Mouse (Mus musculus) MEL (cell line): Measurements from ENCODE around the gene Metrn. TPM values are rescaled to one million over a fixed set of nuclear protein-coding genes. Genes with fewer than 3 reads are reported as not detected.
A peak's percentile ranks its signal among the peaks of the same experiment; 100 is the strongest.

Experiments used
- DNase-seq: peaks from one replicate; pipeline ENCODE4 v3.0.0; 2011; ENCODE audit warnings: low read depth, low spot score
- H3K27ac ChIP-seq: 2 replicates; pipeline ENCODE4 v1.5.1; 2012; ENCODE audit warnings: low read depth, mild to moderate bottlenecking, control low read depth, low read length, moderate library complexity; ENCODE audit not compliant: control insufficient read depth
- H3K27me3 ChIP-seq, 2 experiments: fragments of 150-350 bp in 1 of 2; sonication (generic) in 1 of 2; 2 replicates each; pipeline ENCODE4 v1.6.1; 2012; ENCODE audit warnings: low read length in 2 of 2, mild to moderate bottlenecking in 2 of 2, improper control_type of control experiment in 1 of 2, moderate library complexity in 1 of 2; ENCODE audit not compliant: insufficient read depth in 2 of 2, control insufficient read depth in 1 of 2
- H3K36me3 ChIP-seq, 2 experiments: 2 replicates each; pipeline ENCODE4 v1.6.1; 2012 to 2014; ENCODE audit warnings: low read length in 2 of 2, improper control_type of control experiment in 1 of 2, inconsistent platforms in 1 of 2, mild to moderate bottlenecking in 1 of 2; ENCODE audit not compliant: insufficient read depth in 2 of 2, control insufficient read depth in 1 of 2
- H3K4me1 ChIP-seq, 2 experiments: fragments of 150-350 bp in 1 of 2; sonication (generic) in 1 of 2; 2 replicates each; pipeline ENCODE4 v1.6.1; 2012; ENCODE audit warnings: low read length in 2 of 2, improper control_type of control experiment in 1 of 2, mild to moderate bottlenecking in 1 of 2; ENCODE audit not compliant: insufficient read depth in 2 of 2, control insufficient read depth in 1 of 2
- H3K4me3 ChIP-seq, 2 experiments: fragments of 150-350 bp in 1 of 2; sonication (generic) in 1 of 2; 2 replicates each; pipeline ENCODE4 v1.5.1; 2012; ENCODE audit warnings: low read depth in 2 of 2, low read length in 2 of 2, mild to moderate bottlenecking in 2 of 2, moderate library complexity in 2 of 2, control low read depth in 1 of 2, improper control_type of control experiment in 1 of 2; ENCODE audit not compliant: control insufficient read depth in 1 of 2, insufficient read depth in 1 of 2
- H3K79me2 ChIP-seq: 2 replicates; pipeline ENCODE4 v1.6.1; 2012; ENCODE audit warnings: mild to moderate bottlenecking, low read length, moderate library complexity; ENCODE audit not compliant: control insufficient read depth, poor library complexity, insufficient read depth
- H3K9ac ChIP-seq: 2 replicates; pipeline ENCODE4 v1.6.1; 2012; ENCODE audit warnings: low read depth, mild to moderate bottlenecking, control low read depth, low read length, moderate library complexity; ENCODE audit not compliant: control insufficient read depth, poor library complexity, severe bottlenecking
- H3K9me3 ChIP-seq: fragments of 150-350 bp; sonication (generic); replicated peaks from 2 replicates; pipeline ENCODE4 v1.6.1; 2012; ENCODE audit warnings: mild to moderate bottlenecking, low read length, improper control_type of control experiment, moderate library complexity; ENCODE audit not compliant: insufficient read depth
- BHLHE40 ChIP-seq: IDR thresholded peaks from 2 replicates; pipeline ENCODE4 v1.6.1; 2012; ENCODE audit warnings: low read depth, mild to moderate bottlenecking, inconsistent platforms, low read length, improper control_type of control experiment, borderline replicate concordance
- CHD1 ChIP-seq: IDR thresholded peaks from 2 replicates; pipeline ENCODE4 v1.6.1; 2012; ENCODE audit warnings: low read depth, mild to moderate bottlenecking, inconsistent platforms, low read length, improper control_type of control experiment
- CHD2 ChIP-seq: IDR thresholded peaks from 2 replicates; pipeline ENCODE4 v1.6.1; 2011; ENCODE audit warnings: low read length, improper control_type of control experiment
- CTCF ChIP-seq, 3 experiments: IDR thresholded peaks in 2 of 3; conservative IDR thresholded peaks in 1 of 3; 2 replicates each; pipeline ENCODE4 v1.5.1; 2011 to 2012; ENCODE audit warnings: low read length in 3 of 3, low read depth in 2 of 3, mild to moderate bottlenecking in 2 of 3, improper control_type of control experiment in 1 of 3, inconsistent platforms in 1 of 3, mixed read lengths in 1 of 3, moderate library complexity in 1 of 3; ENCODE audit not compliant: control insufficient read depth in 1 of 3, insufficient read depth in 1 of 3, poor library complexity in 1 of 3, severe bottlenecking in 1 of 3
- E2F4 ChIP-seq: IDR thresholded peaks from 2 replicates; pipeline ENCODE4 v1.6.1; 2011; ENCODE audit warnings: low read depth, low read length, improper control_type of control experiment, borderline replicate concordance
- ETS1 ChIP-seq: IDR thresholded peaks from 2 replicates; pipeline ENCODE4 v1.6.1; 2012; ENCODE audit warnings: low read depth, mild to moderate bottlenecking, inconsistent platforms, low read length, improper control_type of control experiment, moderate library complexity
- GABPA ChIP-seq: IDR thresholded peaks from 2 replicates; pipeline ENCODE4 v1.6.1; 2012; ENCODE audit warnings: low read depth, mild to moderate bottlenecking, inconsistent platforms, low read length, improper control_type of control experiment, moderate library complexity
- GATA1 ChIP-seq: IDR thresholded peaks from 2 replicates; pipeline ENCODE4 v1.6.1; 2011; ENCODE audit warnings: low read depth, low read length, improper control_type of control experiment
- KAT2A ChIP-seq: conservative IDR thresholded peaks from 2 replicates; pipeline ENCODE4 v1.6.1; 2012; ENCODE audit warnings: low read depth, low read length, improper control_type of control experiment, inconsistent platforms
- MAFK ChIP-seq: IDR thresholded peaks from 2 replicates; pipeline ENCODE4 v1.6.1; 2011; ENCODE audit warnings: low read depth, mild to moderate bottlenecking, low read length, improper control_type of control experiment, borderline replicate concordance
- MAZ ChIP-seq: IDR thresholded peaks from 2 replicates; pipeline ENCODE4 v1.6.1; 2012; ENCODE audit warnings: low read depth, mild to moderate bottlenecking, inconsistent platforms, low read length, improper control_type of control experiment
- MEF2A ChIP-seq: IDR thresholded peaks from 2 replicates; pipeline ENCODE4 v1.6.1; 2014; ENCODE audit warnings: low read depth, mild to moderate bottlenecking, inconsistent platforms, low read length, improper control_type of control experiment; ENCODE audit not compliant: poor library complexity, insufficient replicate concordance, severe bottlenecking; ENCODE audit errors: extremely low read depth
- MXI1 ChIP-seq: IDR thresholded peaks from 2 replicates; pipeline ENCODE4 v1.6.1; 2011; ENCODE audit warnings: mild to moderate bottlenecking, low read depth, low read length, improper control_type of control experiment
- NELFE ChIP-seq: IDR thresholded peaks from 2 replicates; pipeline ENCODE4 v1.6.1; 2011; ENCODE audit warnings: low read depth, low read length, improper control_type of control experiment
- NRF1 ChIP-seq: IDR thresholded peaks from 2 replicates; pipeline ENCODE4 v1.6.1; 2014; ENCODE audit warnings: low read depth, mild to moderate bottlenecking, inconsistent platforms, low read length, improper control_type of control experiment, moderate library complexity; ENCODE audit not compliant: poor library complexity, insufficient read depth, severe bottlenecking
- POLR2AphosphoS5 ChIP-seq: IDR thresholded peaks from 2 replicates; pipeline ENCODE4 v1.6.1; 2012; ENCODE audit warnings: low read depth, borderline replicate concordance, mild to moderate bottlenecking, inconsistent platforms, low read length, moderate library complexity, mixed read lengths
- RAD21 ChIP-seq: IDR thresholded peaks from 2 replicates; pipeline ENCODE4 v1.6.1; 2011; ENCODE audit warnings: mild to moderate bottlenecking, low read depth, low read length, improper control_type of control experiment
- RCOR1 ChIP-seq: IDR thresholded peaks from 2 replicates; pipeline ENCODE4 v1.6.1; 2012; ENCODE audit warnings: low read depth, mild to moderate bottlenecking, inconsistent platforms, low read length, improper control_type of control experiment
- SIN3A ChIP-seq: IDR thresholded peaks from 2 replicates; pipeline ENCODE4 v1.6.1; 2012; ENCODE audit warnings: low read length, improper control_type of control experiment, inconsistent platforms
- SMC3 ChIP-seq: IDR thresholded peaks from 2 replicates; pipeline ENCODE4 v1.6.1; 2011; ENCODE audit warnings: low read depth, low read length, improper control_type of control experiment
- TBP ChIP-seq: IDR thresholded peaks from 2 replicates; pipeline ENCODE4 v1.8.0; 2011; ENCODE audit warnings: low read depth, low read length, improper control_type of control experiment
- TCF12 ChIP-seq: IDR thresholded peaks from 2 replicates; pipeline ENCODE4 v1.6.1; 2014; ENCODE audit warnings: low read depth, mild to moderate bottlenecking, inconsistent platforms, low read length, improper control_type of control experiment, moderate library complexity
- USF1 ChIP-seq: IDR thresholded peaks from 2 replicates; pipeline ENCODE4 v1.6.1; 2014; ENCODE audit warnings: low read depth, mild to moderate bottlenecking, inconsistent platforms, low read length, improper control_type of control experiment, moderate library complexity
- USF2 ChIP-seq, 2 experiments: IDR thresholded peaks; 2 replicates each; pipeline ENCODE4 v1.6.1; 2011 to 2012; ENCODE audit warnings: improper control_type of control experiment in 2 of 2, low read length in 2 of 2, borderline replicate concordance in 1 of 2, inconsistent platforms in 1 of 2, low read depth in 1 of 2, mild to moderate bottlenecking in 1 of 2; ENCODE audit not compliant: insufficient read depth in 1 of 2
- ZC3H11A ChIP-seq: IDR thresholded peaks from 2 replicates; pipeline ENCODE4 v1.6.1; 2012; ENCODE audit warnings: low read depth, mild to moderate bottlenecking, inconsistent platforms, low read length, improper control_type of control experiment
- ZKSCAN1 ChIP-seq: IDR thresholded peaks from 2 replicates; pipeline ENCODE4 v1.6.1; 2012; ENCODE audit warnings: low read depth, mild to moderate bottlenecking, inconsistent platforms, low read length, improper control_type of control experiment, moderate library complexity
- ZNF384 ChIP-seq: IDR thresholded peaks from 2 replicates; pipeline ENCODE4 v1.6.1; 2012; ENCODE audit warnings: low read depth, mild to moderate bottlenecking, inconsistent platforms, low read length, improper control_type of control experiment
- polyA plus RNA-seq, 2 experiments: library from polyadenylated mRNA; stranded (reverse) in 1 of 2; unstranded in 1 of 2; fragments of >175 nt in 1 of 2; fragments of >200 nt in 1 of 2; gene quantifications; 2 replicates each; pipeline versions ENCODE4 v1.2.1 to v1.2.4; 2012; ENCODE audit warnings: low replicate concordance in 2 of 2, low read depth in 1 of 2; ENCODE audit not compliant: insufficient read length in 2 of 2, insufficient read depth in 1 of 2, missing spikeins in 1 of 2
- total RNA-seq: library from RNA; depleted of rRNA; stranded (reverse); fragments of 300-350 nt; gene quantifications from 2 replicates; pipeline ENCODE4 v1.2.3, GENCODE M21; 2012

Gene Metrn
- total and polyA plus RNA-seq, 3 experiments, result 95.7 to 116 TPM; not detected in 1

DNA sequence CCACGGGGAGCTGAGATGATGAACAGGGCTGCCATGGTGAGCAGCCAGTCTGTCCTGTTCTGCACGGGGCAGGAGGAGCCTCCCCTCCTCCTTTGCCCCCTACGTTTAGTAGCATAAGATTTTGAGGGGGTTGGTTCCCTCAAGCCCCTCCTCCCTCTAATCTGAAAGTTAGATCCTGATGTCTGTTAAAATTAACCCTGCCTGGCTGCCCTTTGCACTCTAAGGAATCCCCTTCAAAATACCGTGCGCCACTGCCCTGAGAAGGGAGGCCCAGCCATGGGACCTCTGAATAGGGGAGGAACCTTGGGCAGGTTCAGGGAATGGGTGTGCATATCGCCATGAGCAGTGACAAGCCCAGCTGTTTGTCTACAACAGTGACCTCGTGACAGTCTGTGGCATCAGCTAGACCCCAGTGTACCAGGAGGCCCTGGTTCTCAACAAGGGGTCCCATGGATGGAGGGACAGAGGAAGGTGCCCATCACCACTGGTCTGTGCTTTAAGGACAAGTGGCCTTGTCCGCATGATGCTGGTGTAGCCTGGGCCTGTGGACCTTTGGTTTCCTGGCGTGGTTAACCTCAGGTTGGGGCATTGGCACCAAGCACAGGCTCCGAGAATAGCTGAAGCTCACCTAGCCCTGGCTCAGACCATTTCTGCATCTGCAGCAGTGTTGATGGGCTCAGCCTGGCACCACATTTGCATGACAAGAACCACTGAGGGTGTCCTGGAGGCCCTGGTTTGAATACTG, 21.4 kb downstream of the Metrn start:
- no peak overlapping the region for H3K4me3 ChIP-seq
- peaks cover 0 to 10% of the 10 kb centered on the region in 2 experiments; a peak in 3 of 4 replicates for H3K4me1 ChIP-seq
- TF ChIP-seq CHD1 (no peak), SIN3A (no peak), MXI1 (no peak), USF1 (no peak), GATA1 (no peak), KAT2A (no peak), MAFK (no peak), GABPA (no peak), RCOR1 (no peak), NRF1 (no peak), TBP (no peak), RAD21 (no peak), E2F4 (no peak), CHD2 (no peak), ZKSCAN1 (no peak), BHLHE40 (no peak), SMC3 (no peak), USF2 (IDR thresholded peaks at IDR 0.05; ENCODE audit: borderline replicate concordance in 1 of 2, insufficient read depth in 1 of 2, low read depth in 1 of 2, low read length in 2 of 2) (no peak)
- DNase-seq, result no peak
- H3K27me3 ChIP-seq, result no peaks in the 10 kb centered on the region
- H3K9ac ChIP-seq, result no peak overlapping the region
- H3K27ac ChIP-seq, result no peak overlapping the region
- H3K79me2 ChIP-seq, result peaks cover 8% of the 10 kb centered on the region
- H3K9me3 ChIP-seq, result no peaks in the 10 kb centered on the region
- no peaks in the 10 kb centered on the region; a peak in 2 of 4 replicates for H3K36me3 ChIP-seq

DNA sequence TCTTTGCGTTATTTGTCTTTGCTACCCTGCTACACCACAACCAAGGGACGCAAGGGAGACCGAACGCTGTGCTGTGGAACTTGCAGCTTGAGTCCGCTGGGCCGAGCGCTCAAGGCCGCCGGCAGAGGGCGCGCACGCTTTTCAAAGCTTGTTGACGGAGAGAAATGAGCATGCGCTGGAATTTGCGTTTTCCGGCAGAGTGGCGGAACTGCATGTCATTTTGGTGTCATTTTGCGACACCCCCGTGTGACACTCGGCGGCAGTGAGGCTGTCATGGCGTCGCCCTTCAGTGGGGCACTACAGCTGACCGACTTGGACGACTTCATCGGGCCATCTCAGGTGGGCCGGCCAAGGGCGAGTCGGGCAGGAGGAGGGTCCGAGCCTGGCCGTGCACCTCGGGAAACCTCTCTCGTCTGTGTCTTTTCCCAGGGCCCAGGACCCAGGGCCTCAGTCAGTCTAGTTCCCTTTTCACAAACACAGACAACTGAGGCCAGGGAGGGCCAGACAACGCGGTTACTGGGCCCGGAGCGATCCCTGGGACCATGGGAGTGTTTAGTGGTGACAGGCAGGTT, 23.3 kb downstream of the Metrn start, which contains the start of gene Narfl:
Gene Narfl (plus strand): TSS at position 228 of the 572 bp plus-strand sequence.
- DNase-seq, result peak; percentile 98
- TF ChIP-seq POLR2AphosphoS5 (no peak), RAD21 (peak; percentile 68), MAZ (peak; percentile 88; the same call in 1 of the 2 replicates), CHD2 (no peak), ZKSCAN1 (no peak), NELFE (peak; percentile 72), ZNF384 (no peak), ZC3H11A (peak; percentile 79), GABPA (no peak; the same call in 1 of the 2 replicates), MEF2A (0 out of 2 replicates have a peak, but pooled peaks have one; percentile 65), TBP (peak; percentile 97), CTCF (IDR thresholded peaks at IDR 0.05 in 2 of 3, conservative IDR thresholded peaks at IDR 0.05 in 1 of 3; ENCODE audit: control insufficient read depth in 1 of 3, insufficient read depth in 1 of 3, low read depth in 2 of 3, low read length in 3 of 3, poor library complexity in 1 of 3, severe bottlenecking in 1 of 3) (peak; percentile 89 to 98 (median 97)), ETS1 (no peak), SMC3 (peak; percentile 96), USF1 (peak; percentile 63), CHD1 (no peak), TCF12 (peak; percentile 86), KAT2A (peak; percentile 99)

More for the DNA sequence above, 23.3 kb downstream of the Metrn start, which contains the start of gene Narfl:
- Histone ChIP-seq H3K27ac (no peak within 1 kb of the TSS), H3K9ac (peak within 1 kb of the TSS; percentile 86), H3K4me1 (peaks cover 0 to 10% of the 10 kb centered on the region in 2 experiments; a peak in 3 of 4 replicates), H3K9me3 (no peaks in the 10 kb centered on the region), H3K36me3 (no peaks in the 10 kb centered on the region; a peak in 1 of 4 replicates), H3K4me3 (peak within 1 kb of the TSS; percentile 73 to 74), H3K79me2 (peaks cover 8% of the 10 kb centered on the region), H3K27me3 (peaks cover 3% of the 10 kb centered on the region in 2 experiments; a peak in 2 of 4 replicates)
